Mouse (Mus musculus) embryonic fibroblast, embryonic 13.5 days (primary cell): ENCODE data around the gene Cers5.

Source experiments
- CTCF ChIP-seq: IDR thresholded peaks from 2 replicates; pipeline ENCODE4 v1.5.1; 2011; ENCODE audit warnings: mild to moderate bottlenecking, control low read depth, low read length, moderate library complexity, borderline replicate concordance; ENCODE audit not compliant: insufficient read depth
- POLR2A ChIP-seq: IDR thresholded peaks from 2 replicates; pipeline ENCODE4 v1.6.1; 2011; ENCODE audit warnings: low read depth, mild to moderate bottlenecking, control low read depth, low read length, moderate library complexity

- TF ChIP-seq CTCF: peak; percentile 89
- TF ChIP-seq POLR2A: peak; percentile 91
These were observed 47.1 kb downstream of the Cers5 start, which contains the start of gene Cox14 for GRCm38 (mm10) chr15:99725341-99726155.
